Mouse (Mus musculus) heart, embryonic 16.5 days (tissue): ENCODE measurements at regions not wholly inside any gene's neighbourhood (a gene's known extent, or its start where the extent isn't known, plus 50 kb on each side); places are given as distances from the start of the nearest gene placed in this dataset.
"Not testable (repeated sequence)": the region's sequence is repeated elsewhere in the genome, so short reads cannot be mapped to it uniquely, and the experiment has no call there.

Source experiments
- ATAC-seq: fragments of 200-750 bp; cut with Nextera tagmentation; replicated peaks from 2 replicates; pipeline ENCODE4 v1.8.0; 2017; ENCODE audit warnings: moderate number of reproducible peaks; ENCODE audit not compliant: insufficient read depth, low FRiP score; ENCODE audit errors: extremely low read depth
- H3K27ac ChIP-seq: fragments of 300-500 bp; sonication (generic); 2 replicates; pipeline ENCODE4 v1.5.1; 2014; ENCODE audit warnings: mild to moderate bottlenecking, low read length, control low read depth, moderate library complexity
- H3K27me3 ChIP-seq: fragments of 300-500 bp; sonication (generic); 2 replicates; pipeline ENCODE4 v1.6.1; 2014; ENCODE audit warnings: low read length, mixed read lengths; ENCODE audit not compliant: control insufficient read depth, insufficient read depth
- H3K36me3 ChIP-seq: fragments of 300-500 bp; sonication (generic); 2 replicates; pipeline ENCODE4 v1.6.1; 2014; ENCODE audit not compliant: control insufficient read depth, insufficient read depth
- H3K4me1 ChIP-seq: fragments of 300-500 bp; sonication (generic); 2 replicates; pipeline ENCODE4 v1.6.1; 2014; ENCODE audit warnings: low read length, mixed read lengths; ENCODE audit not compliant: control insufficient read depth, insufficient read depth
- H3K4me2 ChIP-seq: fragments of 300-500 bp; sonication (generic); 2 replicates; pipeline ENCODE4 v1.6.1; 2014; ENCODE audit warnings: low read depth, mild to moderate bottlenecking, control low read depth, low read length
- H3K4me3 ChIP-seq: fragments of 300-500 bp; sonication (generic); 2 replicates; pipeline ENCODE4 v1.5.1; 2014; ENCODE audit warnings: mild to moderate bottlenecking, control low read depth, low read length
- H3K9ac ChIP-seq: fragments of 300-500 bp; sonication (generic); 2 replicates; pipeline ENCODE4 v1.6.1; 2014; ENCODE audit warnings: low read length, control low read depth
- H3K9me3 ChIP-seq: fragments of 300-500 bp; sonication (generic); replicated peaks from 2 replicates; pipeline ENCODE4 v1.6.1; 2016; ENCODE audit warnings: low read length; ENCODE audit not compliant: control insufficient read depth
- WGBS: fragments of 180-500 bp; shearing (Covaris S2); extraction: QIAGEN DNeasy Blood & Tissue Kit; methylation state at CpG from one replicate; pipeline ENCODE4 v1.1.7; 2014; 5-methylcytosine and 5-hydroxymethylcytosine counted together

DNA sequence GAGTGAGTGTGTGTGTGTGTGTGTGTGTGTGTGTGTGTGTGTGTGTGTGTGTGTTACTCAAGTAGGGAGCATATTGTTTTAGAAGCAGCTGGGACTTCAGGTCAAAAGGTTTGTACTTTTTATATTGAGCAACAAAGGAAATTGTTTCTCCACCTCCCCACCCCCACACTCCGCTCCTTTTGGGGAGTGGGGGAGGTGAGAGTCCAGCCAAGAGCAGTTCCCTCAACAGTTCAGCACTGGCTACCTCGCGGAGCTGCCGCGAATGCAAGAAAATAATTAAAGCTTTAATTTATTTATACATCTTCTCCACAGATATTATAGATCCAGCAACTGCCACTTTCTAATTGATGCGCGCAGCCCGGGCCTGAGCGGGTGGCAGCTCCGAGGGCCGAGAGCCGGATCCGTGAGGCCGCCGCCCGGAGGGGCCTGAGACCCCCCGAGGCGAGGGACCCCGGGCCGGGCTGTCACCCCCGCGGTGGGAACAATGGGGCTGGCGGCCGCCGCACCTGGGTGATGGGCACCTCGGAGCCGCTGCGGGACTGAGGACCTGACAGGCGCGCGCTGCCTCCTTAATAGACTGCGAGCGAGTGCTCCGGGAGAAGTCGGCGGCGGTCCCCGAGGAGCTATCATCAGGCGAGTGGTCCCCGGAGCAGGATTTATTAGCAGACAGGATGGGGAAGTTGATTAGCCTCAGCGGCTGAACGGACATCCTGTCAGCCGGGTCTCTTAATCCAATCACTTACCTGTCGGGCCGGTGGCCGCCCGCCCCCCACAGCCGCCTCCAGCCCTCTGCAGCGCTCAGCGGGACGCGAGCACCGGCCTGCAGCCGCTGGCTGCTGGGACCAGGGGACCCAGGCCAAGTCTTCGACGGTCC lies 124.4 kb downstream of the Melk start:
- whole genome bisulfite sequencing = under 1% methylated on average over 56 of the region's 56 CpGs
- Histone ChIP-seq H3K9ac (no peak overlapping the region), H3K9me3 (no peaks in the 10 kb centered on the region), H3K36me3 (no peaks in the 10 kb centered on the region), H3K27me3 (peaks cover 39% of the 10 kb centered on the region), H3K27ac (no peak overlapping the region), H3K4me2 (peak overlapping the region; percentile 65), H3K4me1 (no peaks in the 10 kb centered on the region; the same call in 1 of the 2 replicates), H3K4me3 (peak overlapping the region; percentile 47)
- no peak for ATAC-seq

DNA sequence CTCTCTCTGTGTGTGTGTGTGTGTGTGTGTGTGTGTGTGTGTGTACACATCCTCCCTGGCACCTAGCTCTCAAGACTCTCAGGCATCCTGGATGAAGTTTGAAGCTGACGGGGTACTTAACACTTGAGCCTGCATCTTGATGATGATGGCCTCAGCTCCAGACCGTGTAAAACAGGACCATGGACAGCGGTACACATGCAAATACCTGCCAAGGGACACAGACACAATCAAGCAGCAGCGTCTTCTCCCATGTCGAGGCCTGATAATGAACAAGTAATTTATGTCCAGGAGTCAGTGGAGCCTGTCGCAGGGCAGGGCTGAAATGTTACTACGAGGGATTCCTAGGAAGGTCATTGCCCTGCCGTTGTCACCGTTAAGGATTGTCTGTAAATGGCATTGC lies 133.9 kb downstream of the Melk start:
- no peak overlapping the region for H3K27ac ChIP-seq
- no peaks in the 10 kb centered on the region for H3K36me3 ChIP-seq
- ATAC-seq = no peak
- no peak overlapping the region for H3K4me2 ChIP-seq
- WGBS = 34% methylated on average over 9 of the region's 9 CpGs
- H3K4me3 ChIP-seq = no peak overlapping the region
- H3K4me1 ChIP-seq = no peaks in the 10 kb centered on the region
- H3K9me3 ChIP-seq = no peaks in the 10 kb centered on the region
- no peaks in the 10 kb centered on the region for H3K27me3 ChIP-seq
- no peak overlapping the region for H3K9ac ChIP-seq

DNA sequence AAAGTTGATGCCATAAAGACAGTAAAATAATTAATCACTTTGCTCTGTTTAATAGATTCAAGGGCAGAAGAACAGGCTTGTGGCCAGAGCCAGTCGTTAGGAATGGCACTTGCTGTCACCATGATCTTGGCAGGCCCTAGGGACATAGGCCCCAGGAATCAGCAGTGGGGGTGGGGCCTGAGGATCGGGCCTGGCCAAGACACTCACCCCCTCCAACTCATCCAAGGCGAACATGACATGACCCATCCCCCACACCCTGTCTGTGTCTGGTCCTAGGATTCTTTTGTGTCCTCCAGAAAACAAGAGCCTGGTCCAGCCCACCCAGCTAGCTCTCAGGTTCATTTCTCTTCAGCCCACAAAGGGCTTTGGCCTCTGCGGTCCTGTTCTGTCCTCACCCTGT lies 144.8 kb downstream of the Melk start:
- H3K4me2 ChIP-seq = no peak overlapping the region

DNA sequence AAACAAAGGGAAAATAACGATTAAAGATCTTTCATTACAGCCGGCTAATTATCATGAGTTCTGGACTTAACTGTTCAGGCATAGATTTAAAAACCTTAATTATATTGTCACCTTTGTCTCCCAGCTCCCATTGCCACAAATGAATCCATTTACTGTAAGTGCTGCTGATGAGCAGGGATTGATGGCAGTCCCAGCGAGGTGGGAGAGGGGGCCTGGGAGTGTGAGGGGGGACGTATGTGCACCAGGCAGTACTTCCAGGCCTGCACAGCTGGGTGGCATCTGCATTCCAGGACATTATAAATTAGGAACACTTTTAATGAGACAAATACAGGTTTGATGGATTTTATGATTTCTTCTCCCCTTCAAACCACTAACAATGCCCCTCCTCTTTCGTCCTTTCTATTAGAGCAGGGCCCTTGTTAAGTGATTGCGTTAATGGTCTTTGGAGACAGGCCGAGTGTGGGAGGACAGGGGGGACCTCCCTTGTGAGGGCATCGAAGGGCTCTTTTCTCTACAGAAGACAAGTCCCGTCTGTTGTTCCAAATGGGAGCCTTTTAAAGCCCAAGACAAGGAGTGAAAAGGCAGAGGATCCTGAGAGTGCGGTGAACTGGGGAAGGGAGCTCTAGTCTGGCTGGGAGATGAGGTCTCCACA lies 150.3 kb downstream of the Melk start:
- no peaks in the 10 kb centered on the region for H3K36me3 ChIP-seq
- H3K4me1 ChIP-seq = no peaks in the 10 kb centered on the region
- no peak overlapping the region for H3K4me3 ChIP-seq
- no peak overlapping the region for H3K27ac ChIP-seq
- H3K4me2 ChIP-seq = no peak overlapping the region
- no peaks in the 10 kb centered on the region for H3K9me3 ChIP-seq
- no peak for ATAC-seq
- 63% methylated on average over 10 of the region's 10 CpGs for WGBS
- H3K27me3 ChIP-seq = no peaks in the 10 kb centered on the region
- no peak overlapping the region for H3K9ac ChIP-seq

More for the DNA sequence above, 144.8 kb downstream of the Melk start:
- Histone ChIP-seq H3K4me1 (no peaks in the 10 kb centered on the region), H3K9ac (no peak overlapping the region), H3K9me3 (no peaks in the 10 kb centered on the region), H3K4me3 (no peak overlapping the region), H3K27ac (no peak overlapping the region), H3K27me3 (no peaks in the 10 kb centered on the region), H3K36me3 (no peaks in the 10 kb centered on the region)
- no peak for ATAC-seq
- WGBS = 30% methylated on average over 4 of the region's 4 CpGs

DNA sequence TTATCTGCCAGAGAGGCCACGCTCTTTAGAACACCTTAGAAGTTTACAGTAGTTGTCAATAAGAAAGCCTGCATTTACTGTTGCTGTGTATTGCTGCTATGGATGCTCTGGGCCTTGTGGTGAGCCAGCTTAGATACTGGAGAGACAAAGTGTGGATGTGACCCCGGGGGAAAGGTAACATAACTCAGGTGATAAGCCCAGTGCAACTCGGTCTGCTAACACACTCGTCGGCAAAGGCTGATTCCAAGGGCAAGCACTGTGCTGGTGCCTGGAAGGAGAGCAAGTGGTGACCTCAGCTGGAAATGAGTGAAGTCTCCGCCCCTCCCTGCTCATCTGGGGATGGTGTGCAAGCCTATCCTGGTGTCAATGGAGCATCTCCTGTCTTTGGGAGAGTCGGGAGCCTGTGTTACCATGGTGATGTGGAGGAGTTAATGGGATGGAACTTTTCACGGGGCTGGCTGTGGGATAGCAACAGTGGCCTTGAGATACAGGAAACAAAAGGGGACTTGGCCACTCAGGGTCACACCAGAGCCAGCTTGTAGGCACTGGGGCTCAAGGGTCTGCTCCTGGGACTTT lies 151.5 kb downstream of the Melk start:
- no peaks in the 10 kb centered on the region for H3K36me3 ChIP-seq

DNA sequence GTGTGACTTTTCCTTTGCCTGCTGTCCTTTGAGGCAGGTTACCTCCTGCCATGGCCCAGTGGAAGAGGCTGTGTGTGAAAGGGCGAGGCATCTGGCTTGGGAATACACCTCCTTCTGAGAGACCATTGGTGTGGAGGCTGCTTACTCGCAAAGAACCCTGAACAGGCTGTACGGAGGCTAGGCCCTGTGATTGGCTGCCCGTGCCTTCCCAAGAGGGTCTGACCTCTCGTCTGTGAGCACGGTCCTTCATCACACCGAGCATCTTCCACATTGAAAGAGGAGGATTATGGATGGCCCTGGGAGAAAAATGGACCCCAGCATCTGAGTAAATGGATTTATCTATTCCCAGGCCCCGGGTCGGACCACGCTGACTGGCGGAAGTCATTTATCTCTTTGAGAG lies 152.9 kb downstream of the Melk start:
- WGBS = 79% methylated on average over 11 of the region's 11 CpGs
- H3K27ac ChIP-seq = no peak overlapping the region
- H3K36me3 ChIP-seq = no peaks in the 10 kb centered on the region
- no peaks in the 10 kb centered on the region for H3K27me3 ChIP-seq
- no peak overlapping the region for H3K4me2 ChIP-seq
- H3K4me1 ChIP-seq = no peaks in the 10 kb centered on the region
- no peak for ATAC-seq
- H3K4me3 ChIP-seq = no peak overlapping the region
- no peak overlapping the region for H3K9ac ChIP-seq
- no peaks in the 10 kb centered on the region for H3K9me3 ChIP-seq

More for the DNA sequence above, 151.5 kb downstream of the Melk start:
- no peak overlapping the region for H3K4me3 ChIP-seq
- no peak overlapping the region for H3K9ac ChIP-seq
- no peaks in the 10 kb centered on the region for H3K27me3 ChIP-seq
- no peak overlapping the region for H3K4me2 ChIP-seq
- no peaks in the 10 kb centered on the region for H3K4me1 ChIP-seq
- 40% methylated on average over 8 of the region's 8 CpGs for WGBS
- no peak for ATAC-seq
- H3K9me3 ChIP-seq = no peaks in the 10 kb centered on the region
- H3K27ac ChIP-seq = no peak overlapping the region

DNA sequence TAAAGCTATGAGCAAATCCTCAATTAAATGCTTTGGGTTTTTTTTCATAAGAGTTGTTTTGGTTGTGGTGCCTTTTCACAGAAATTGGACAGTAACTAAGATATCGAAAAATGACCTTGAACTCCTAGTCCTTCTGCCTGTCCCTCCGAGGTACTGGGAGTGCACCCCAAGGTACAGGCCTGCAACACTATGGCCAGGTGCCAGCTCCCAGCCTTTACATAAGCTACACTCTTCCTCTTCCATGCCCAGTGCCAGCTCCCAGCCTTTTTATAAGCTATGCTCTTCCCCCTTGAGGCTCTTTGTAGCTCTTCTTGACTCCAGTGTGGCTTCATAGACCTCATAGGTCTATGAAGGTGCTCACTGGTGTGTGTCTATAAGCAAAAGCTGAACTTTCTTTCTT lies 155.2 kb downstream of the Melk start:
- no peak overlapping the region for H3K27ac ChIP-seq
- ATAC-seq = no peak
- no peaks in the 10 kb centered on the region for H3K27me3 ChIP-seq
- no peak overlapping the region for H3K4me2 ChIP-seq
- no peak overlapping the region for H3K4me3 ChIP-seq
- H3K9me3 ChIP-seq = no peaks in the 10 kb centered on the region
- no peak overlapping the region for H3K9ac ChIP-seq
- H3K4me1 ChIP-seq = no peaks in the 10 kb centered on the region
- WGBS = 78% methylated on average over 2 of the region's 2 CpGs
- no peaks in the 10 kb centered on the region for H3K36me3 ChIP-seq

DNA sequence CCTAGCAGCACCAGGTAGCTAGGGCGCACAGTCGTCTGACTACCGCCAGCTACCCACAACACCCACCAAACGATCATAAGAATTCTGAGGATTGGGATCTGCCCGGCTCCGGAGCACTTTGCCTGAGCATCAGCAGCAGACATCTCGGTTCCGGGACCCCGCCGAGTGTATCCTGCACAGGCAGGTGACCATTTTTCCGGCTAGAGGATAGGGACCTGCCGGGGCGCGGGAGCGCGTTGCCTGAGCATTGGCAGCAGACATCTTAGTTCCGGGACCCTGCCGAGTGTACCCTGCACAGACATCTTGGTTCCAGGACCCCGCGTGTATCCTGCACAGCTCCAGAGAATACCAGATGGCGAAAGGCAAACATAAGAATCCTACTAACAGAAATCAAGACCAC lies 172.8 kb downstream of the Melk start:
- WGBS = 81% methylated on average over 21 of the region's 21 CpGs
- H3K4me1 ChIP-seq, H3K9me3 ChIP-seq, H3K9ac ChIP-seq, H3K27me3 ChIP-seq, H3K4me3 ChIP-seq, H3K4me2 ChIP-seq, H3K27ac ChIP-seq, ATAC-seq, H3K36me3 ChIP-seq: not testable (repeated sequence)
